Mouse (Mus musculus) A20 (cell line): ENCODE measurements around the gene Itga2b.

Source experiments
- DNase-seq: peaks from one replicate; pipeline ENCODE4 v3.0.0-alpha.2; 2011; ENCODE audit warnings: low read depth, low spot score

The Itga2b gene

DNA sequence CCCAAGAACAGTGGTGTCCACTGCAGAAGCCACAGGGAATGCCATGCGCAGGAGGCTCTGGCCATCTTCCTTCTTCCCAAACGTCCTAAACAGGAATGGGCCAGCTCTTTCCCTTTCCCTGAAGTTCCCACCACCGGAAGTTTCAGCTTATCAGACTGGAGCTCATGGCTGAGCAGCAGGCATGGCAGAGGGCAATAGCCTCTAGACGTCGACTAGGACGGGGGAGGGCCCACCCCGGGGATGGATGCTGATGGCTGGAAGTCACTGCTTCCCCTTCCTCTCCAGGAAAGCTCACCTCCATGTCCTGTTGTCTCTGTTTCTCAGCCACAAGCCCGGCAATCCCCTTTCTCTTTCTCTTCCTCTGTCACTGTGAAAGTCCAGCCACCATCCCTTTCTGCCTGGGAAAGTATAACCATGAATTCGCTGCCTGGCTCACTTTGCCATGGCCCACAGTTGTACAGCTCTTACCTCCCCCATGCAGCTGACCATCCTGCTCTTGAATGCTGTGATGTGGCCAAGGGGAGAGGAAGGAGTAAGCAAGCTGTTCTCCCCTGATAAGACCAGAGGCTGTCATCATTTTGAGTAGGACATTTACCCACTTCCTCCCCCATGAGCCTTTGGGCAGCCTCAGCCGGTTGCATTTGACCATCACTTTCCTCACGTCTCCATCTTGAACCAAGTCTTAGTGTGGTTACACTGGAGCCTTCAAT is at the start of gene Itga2b:
TSS of gene Itga2b (minus strand) at position 475 of the 710 bp plus-strand sequence.
- no peak for DNase-seq

- no peak for DNase-seq
These were observed 45.0 kb upstream of the Itga2b start for GRCm38 (mm10) chr11:102514793-102515424.

- DNase-seq = no peak
These were observed 40.3 kb upstream of the Itga2b start for GRCm38 (mm10) chr11:102510226-102510625.

DNA sequence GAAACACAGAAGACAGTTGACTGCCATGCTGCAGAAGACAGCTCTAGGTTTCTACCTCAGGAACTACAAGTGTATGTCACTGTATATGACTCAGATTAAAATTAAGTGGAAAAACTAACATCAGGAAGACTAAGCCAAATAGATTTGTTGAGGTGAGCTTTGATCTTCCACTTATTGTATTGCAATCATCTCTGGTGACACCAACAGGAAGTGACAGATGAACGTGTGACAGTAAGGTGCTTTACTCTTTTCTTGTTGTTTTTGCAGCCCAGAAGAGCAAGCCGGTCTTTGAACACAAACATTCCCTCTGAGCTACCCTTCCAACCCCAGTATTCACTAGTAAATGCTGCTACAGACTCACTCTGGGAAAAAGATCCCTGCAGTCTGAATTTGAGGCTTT is 26.8 kb upstream of the Itga2b start:
- DNase-seq = no peak

- no peak for DNase-seq
These were observed 26.3 kb upstream of the Itga2b start for GRCm38 (mm10) chr11:102496206-102496605.

- DNase-seq = no peak
These were observed 25.8 kb upstream of the Itga2b start for GRCm38 (mm10) chr11:102495742-102496141.

GRCm38 (mm10) chr11:102495114-102495513 is 25.2 kb upstream of the Itga2b start:
- DNase-seq = no peak

- DNase-seq = no peak
These were observed 24.2 kb upstream of the Itga2b start for GRCm38 (mm10) chr11:102494063-102494650.

- no peak for DNase-seq
These were observed 23.3 kb upstream of the Itga2b start for GRCm38 (mm10) chr11:102493241-102493640.

DNA sequence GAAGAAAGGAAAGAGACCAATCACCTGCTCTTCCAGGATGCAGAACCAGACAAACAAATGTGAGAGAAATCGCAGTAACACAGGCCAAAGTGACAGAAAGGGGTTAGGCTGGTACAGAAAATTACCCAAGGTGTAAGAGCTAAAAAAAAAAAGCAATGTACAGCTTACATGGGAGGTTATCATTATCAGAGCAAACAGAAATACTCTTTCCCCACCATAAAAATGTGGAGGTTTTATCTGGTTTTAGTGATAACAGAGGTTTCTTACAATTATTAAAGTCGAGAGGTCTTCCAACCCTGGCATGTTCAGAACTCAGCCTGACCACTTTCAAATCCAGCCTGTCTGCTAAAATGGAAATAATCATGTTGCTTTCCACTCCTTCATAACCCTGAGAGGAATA is 18.0 kb upstream of the Itga2b start:
- DNase-seq = no peak

- DNase-seq = peak; percentile 60
These were observed 16.9 kb upstream of the Itga2b start for GRCm38 (mm10) chr11:102486733-102487386.

DNA sequence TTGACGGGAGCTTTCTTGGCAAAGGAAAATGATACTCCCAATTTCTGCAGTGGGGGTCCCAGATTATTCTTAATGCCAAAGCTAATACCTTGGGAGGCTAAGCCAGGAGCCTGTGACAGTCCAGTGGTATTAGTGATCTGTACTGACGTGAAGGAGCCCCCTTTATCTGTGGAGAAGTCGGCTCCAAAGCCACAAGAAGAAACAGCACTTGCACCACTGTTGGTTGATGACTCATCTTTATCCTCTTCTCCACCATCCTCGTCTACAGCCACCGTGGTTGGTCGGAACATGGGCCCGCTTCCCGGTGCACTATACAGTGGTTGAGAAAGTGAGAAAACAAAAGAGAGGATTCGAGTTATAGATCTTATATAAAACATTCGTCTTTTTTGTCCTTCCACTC is 11.9 kb upstream of the Itga2b start:
- no peak for DNase-seq

DNA sequence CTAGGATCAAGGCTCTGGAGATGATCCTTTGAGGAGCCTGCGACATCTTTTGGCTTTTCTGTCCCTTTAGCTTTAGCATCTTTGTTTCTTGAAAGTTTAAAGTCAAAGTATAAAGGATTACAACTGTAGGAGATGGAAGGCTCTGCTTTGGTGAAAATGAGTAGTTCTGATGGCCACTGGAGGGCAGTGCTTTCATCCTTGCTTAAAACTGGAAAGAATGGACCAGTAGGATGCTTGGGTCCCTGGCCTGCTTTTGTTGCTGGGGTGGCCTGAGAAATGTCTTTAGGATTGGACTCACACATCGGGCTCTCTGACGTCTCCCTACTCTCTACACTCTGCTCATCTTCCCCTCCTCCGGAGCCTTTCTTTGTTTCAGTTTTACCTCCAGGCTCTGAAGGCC is 11.0 kb upstream of the Itga2b start:
- no peak for DNase-seq

DNA sequence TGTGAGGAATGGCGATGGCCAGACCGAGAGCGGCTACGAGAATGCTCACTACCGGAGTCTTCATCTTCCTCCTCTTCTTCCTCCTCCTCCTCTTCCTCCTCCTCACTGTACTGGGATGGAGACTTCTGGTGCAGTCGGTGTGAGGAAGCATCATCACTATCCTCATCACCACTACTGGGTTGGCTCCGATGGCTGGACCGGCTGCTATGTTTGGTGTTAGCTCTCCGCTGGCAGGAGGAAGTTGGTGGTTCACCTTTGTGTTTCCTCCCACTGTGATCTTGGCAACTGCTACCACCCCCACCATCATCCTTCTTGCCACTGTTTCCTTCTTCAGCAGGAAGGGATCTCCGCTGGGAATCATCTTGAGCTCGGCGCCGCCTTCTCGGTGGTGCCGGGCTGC is 10.2 kb upstream of the Itga2b start:
- no peak for DNase-seq

GRCm38 (mm10) chr11:102479581-102479980 is 9.7 kb upstream of the Itga2b start:
- no peak for DNase-seq

DNA sequence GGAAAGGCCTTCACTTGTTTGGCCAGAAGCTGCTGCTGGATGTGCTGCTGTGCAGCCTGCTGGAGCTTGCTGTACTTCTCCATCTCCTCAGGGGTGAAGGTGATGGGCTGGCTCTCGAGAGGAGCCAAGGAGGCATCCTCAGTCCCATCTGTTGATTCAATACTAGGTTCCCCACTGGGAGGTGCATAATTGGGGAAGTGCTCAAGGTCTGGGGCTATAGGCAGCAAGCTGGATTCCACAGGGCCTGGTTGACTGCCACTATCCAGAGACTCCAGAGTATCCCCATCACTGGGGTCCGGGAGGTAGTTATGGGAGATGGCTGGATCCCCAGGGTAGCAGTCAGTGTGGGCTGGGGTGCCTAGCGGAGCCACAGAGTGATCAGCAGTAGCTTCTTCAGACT is 8.7 kb upstream of the Itga2b start:
- DNase-seq = no peak

DNA sequence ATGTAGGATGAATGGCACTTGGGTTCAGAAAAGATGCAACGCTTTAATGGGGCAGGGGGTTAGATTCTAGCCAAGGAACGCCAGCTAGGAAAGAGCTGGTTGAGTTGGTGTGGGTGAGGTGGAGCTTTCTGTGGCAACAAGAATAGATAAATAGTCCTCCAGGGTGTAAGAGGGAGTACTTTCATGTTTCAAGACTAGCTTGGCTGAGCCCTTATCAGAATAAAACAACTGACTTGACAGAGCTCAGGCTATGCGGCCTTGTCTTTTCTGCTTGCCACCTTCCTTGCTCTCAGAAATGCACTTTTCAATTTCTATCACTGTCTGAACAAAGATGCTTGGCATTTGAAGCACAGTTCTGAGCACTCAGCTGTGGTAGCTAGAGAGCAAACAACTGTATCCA is 5.1 kb upstream of the Itga2b start:
- DNase-seq = no peak

DNA sequence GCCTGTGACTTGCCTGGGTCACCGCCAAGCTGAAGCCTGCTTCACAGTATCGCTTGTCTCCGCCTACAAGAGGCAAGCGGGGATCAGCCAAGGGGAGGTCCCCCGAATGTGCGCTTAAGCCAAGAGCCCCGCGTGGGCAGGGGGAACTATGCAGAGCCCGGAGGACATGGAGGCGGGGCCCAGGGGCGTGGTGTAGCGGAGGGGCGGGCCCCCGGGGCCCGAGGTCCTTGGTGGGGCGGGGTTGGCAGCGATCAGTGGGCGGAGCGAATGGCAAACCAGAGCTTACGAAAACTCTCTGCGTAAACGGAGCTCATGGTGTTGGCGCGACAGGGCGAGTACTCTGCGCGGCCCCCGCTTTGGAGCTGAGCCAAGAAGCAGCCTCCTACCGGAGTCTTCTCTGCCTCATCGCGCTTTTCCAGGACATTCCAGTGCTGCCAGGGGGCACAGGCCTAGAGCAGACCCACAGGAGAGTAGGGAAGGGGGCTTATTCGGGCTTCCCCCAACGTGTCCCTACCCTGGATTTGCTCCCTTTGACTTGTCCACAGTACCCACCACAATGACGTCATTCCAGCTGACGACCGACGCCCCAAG is 2.8 kb downstream of the Itga2b start:
- peak; percentile 94 for DNase-seq

DNA sequence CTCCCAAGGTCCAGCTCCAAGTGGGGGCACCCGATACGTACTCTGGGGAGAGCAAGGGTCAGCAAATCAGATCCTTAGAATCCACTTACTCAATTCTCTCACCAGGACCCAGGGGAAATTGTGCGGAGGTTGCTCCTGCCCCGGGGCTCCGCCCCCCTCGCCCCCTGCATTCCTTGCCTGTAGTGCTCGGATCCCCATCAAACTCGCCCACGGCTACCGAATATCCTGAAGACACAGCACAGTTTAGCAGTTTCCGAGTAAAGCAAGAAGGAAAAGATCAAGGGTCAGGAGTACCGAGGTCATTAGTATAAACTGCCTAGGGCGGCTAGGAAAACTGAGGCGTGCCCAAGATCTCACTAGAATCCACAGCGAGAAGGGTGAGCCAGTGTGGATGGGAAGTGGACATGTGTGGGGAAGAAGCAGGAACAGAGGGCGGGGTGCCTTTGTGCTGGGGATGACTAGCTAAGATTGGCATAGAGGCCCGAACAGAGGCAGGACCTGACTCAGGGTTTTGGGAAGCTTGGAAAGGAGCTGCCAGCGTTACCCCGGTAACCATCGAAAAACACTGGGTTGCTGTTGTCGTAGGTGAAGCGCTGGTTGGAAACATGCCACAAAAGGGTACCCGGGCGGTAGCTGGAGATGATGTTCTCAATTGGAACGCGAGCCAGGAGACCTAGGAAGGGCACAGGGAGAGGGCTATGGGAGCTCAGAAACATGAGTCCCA is 4.0 kb downstream of the Itga2b start:
- no peak for DNase-seq

DNA sequence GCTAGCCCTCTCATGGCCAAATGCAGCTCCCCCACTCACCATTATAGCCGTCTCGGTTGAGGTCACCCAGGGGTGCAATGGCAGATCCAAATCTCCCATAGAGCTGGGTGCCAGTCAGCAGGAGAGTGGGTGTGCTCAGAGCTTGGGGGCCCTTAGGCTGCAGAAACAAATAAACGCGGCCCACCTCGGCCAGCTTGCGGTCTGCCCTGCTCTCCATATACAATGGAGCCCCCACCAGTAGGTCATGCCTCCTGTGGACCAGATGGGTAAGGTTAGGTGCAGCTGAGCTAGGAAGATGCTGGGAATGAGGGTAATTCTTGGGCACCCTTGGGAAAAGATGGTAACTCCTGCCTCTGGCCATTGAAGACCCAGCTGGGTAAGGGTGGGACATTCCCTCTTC is 5.0 kb downstream of the Itga2b start:
- no peak for DNase-seq

- no peak for DNase-seq
These were observed 8.2 kb downstream of the Itga2b start for GRCm38 (mm10) chr11:102461764-102462163.

GRCm38 (mm10) chr11:102460541-102460940 is 9.4 kb downstream of the Itga2b start:
- DNase-seq = no peak
